Mouse (Mus musculus): ENCODE results near the gene Alx3.

Alx3 gene

DNA sequence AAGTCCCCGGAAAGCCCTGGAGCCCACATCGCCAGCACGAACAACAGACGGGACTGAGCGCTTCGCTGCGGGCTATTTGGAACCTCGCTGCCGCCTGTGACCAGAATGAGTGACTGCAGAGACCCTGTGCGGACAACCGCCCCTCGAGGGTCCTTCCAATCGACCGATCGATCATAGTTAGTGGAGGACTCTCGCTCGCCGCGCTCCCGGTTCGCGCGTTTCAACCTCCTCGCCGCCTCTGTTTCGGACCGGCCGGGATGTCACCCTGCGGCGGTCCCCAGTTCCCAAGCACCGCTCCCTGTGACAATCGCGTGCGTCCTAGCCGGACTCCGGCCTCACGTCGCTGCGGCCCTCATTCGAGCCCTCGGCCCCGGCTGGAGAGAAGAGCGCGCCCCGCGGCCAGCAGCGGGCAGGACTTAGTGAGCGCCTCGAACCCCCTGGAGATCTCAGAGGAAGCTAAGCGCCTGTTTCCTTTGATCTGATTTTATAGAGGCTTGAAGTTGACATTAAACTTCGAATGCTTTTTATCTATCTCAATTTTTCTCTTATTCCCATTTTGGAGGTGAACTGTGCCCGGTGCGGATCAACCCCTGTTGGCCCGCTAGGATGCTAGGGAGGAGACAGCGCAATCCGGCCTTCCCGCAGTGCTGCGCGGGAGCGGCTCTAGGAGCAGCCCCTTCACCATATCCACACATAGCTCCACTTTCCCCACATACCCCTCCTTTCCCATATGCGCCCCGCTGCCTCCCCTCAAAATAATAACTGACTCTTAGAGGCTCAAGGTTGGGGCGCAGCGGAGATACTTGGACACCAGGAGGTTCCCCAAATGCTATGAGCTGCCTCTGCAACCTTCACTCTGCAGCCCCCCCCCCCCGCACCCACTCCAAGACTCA lies 11.7 kb upstream of the Alx3 start:
- no peak for DNase-seq (ENCODE audit: low spot score in 2 of 2)

DNA sequence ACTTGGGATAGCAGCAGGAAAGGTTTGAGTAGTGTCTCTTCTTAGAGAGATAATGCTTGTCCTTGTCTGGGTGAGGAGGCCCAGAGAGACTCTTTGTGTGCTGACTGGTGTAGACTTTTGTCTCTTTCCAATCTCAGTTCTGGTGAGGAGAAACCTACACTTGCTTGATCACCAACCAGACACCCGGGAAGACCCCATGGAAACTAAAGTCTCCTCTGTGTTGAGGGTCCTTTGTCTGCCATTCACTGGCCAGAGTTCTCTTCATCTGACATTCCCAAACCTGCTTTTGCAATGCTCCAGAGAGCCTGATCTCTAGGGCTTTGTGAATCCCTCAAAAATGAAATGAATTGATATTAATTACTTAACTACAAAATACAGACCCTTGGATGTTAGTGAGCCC lies 10.9 kb upstream of the Alx3 start:
- DNase-seq (ENCODE audit: low spot score in 2 of 2) = no peak

DNA sequence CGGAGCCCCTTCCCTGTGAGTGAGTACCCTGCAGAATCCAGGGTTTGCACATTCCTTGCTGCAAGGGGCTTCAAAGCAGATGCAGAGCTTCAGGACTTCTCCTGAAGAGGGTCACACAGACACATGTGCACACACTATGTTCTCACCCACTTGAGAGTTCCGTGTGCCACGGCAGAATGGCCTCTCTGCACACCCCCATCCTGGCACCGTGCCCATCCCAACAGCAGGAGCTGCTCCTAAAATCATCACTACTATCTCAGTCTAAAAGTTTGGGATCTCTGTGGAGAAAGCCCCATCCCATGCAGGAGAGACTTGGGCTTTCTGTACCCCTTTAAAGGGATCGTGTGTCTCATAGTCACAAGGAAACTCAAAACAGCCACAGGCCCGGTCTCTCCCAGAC lies 8.3 kb upstream of the Alx3 start:
- no peak for DNase-seq (ENCODE audit: low spot score in 2 of 2)

DNA sequence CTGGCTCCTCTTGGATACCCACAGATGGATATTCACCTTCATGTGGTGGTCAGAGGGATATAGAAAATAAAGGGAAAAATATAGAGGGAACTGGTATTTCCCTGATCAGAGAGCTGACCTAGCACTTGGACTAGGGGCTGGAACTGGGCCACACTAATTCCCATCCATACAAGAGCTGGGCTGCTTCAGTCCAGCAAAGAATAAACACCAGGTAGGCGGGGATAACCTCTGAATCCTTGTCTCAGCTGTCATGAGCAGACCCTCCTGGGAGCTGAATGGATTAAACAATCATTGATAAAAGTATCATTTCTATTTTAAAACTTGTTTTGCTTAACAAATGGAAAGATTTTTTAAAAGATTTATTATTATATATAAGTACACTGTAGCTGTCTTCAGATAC lies 3.2 kb upstream of the Alx3 start:
- DNase-seq (ENCODE audit: low spot score in 2 of 2) = no peak

- DNase-seq (ENCODE audit: low spot score in 2 of 2) = no peak
Measured at GRCm38 (mm10) chr3:107593632-107594031, 1.2 kb upstream of the Alx3 start.

GRCm38 (mm10) chr3:107595264-107595937 lies 570 bp downstream of the Alx3 start:
- no peak for DNase-seq (ENCODE audit: low spot score in 2 of 2)

GRCm38 (mm10) chr3:107595938-107596461 lies 1.2 kb downstream of the Alx3 start:
- DNase-seq (ENCODE audit: low spot score in 2 of 2) = no peak

DNA sequence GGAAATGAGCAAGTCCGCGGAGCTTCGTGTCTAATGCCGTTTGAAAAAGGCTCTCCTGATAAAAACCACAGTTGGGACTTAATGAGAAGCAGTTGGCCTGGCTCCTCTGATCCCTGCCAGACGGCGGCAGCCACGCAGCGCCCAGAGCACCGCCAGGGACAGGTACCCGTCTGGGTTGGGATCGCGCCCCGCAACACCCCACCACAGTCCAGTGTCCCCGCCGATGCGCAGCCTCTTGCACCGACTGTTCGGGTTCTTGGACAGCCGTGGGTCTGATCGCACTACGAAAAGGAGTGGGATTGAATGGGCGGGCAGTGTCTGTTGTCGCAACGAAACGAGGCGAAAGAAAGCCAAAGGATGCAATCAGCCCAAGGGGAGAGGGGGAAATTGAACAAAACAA lies 1.7 kb downstream of the Alx3 start:
- DNase-seq (ENCODE audit: low spot score in 2 of 2) = no peak

GRCm38 (mm10) chr3:107597134-107597533 lies 2.3 kb downstream of the Alx3 start:
- DNase-seq (ENCODE audit: low spot score in 2 of 2) = no peak

GRCm38 (mm10) chr3:107597586-107598389 lies 3.0 kb downstream of the Alx3 start:
- no peak for DNase-seq (ENCODE audit: low spot score in 2 of 2)

- no peak for DNase-seq (ENCODE audit: low spot score in 2 of 2)
Measured at GRCm38 (mm10) chr3:107600127-107600526, 5.3 kb downstream of the Alx3 start.

DNA sequence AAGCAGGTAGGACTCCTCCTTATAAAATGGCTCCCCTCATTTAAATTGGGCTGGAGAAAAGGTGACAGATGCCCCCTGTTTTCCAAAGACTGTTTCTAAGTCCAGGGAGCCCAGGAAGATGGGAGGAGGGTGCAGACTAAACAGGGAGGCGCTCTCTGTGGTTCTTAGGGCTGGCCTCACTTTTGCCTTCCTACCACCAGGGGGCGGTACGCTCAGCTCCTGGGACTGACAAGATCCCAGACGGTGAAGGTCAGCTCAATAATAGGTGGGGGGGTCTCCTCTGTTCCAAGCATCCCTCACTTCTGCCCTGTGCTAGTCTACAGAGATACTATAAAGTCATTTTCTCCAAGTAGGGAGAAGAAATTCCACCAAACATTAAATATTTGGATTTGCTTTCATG lies 10.5 kb downstream of the Alx3 start:
- peak; percentile 42 to 75 for DNase-seq (ENCODE audit: low spot score in 2 of 2)

DNA sequence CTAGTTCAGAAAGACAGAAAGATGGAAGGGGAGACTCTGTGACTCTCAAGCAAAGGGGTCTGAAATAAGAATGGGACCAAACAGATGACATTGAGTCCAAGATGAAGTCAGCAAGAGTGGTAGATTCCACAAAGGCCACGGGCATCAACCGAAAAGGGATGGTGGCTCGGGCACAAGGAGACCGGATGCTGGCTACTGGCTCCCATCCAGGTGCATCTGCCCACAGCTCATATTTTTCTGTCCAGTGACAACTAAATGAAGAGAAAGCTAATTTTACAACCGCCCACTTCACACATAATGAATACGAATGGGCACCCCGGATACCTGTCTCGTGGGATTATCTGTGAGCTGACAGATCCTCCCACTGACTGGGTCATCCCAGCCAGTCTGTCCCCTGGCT lies 12.4 kb downstream of the Alx3 start:
- DNase-seq (ENCODE audit: low spot score in 2 of 2) = no peak

GRCm38 (mm10) chr3:107608808-107609207 lies 14.0 kb downstream of the Alx3 start:
- DNase-seq (ENCODE audit: low spot score in 2 of 2) = no peak

GRCm38 (mm10) chr3:107609376-107609775 lies 14.5 kb downstream of the Alx3 start:
- no peak for DNase-seq (ENCODE audit: low spot score in 2 of 2)

- DNase-seq (ENCODE audit: low spot score in 2 of 2) = no peak
Measured at GRCm38 (mm10) chr3:107611394-107611793, 16.6 kb downstream of the Alx3 start.

- no peak for DNase-seq (ENCODE audit: low spot score in 2 of 2)
Measured at GRCm38 (mm10) chr3:107612902-107613525, 18.2 kb downstream of the Alx3 start.

DNA sequence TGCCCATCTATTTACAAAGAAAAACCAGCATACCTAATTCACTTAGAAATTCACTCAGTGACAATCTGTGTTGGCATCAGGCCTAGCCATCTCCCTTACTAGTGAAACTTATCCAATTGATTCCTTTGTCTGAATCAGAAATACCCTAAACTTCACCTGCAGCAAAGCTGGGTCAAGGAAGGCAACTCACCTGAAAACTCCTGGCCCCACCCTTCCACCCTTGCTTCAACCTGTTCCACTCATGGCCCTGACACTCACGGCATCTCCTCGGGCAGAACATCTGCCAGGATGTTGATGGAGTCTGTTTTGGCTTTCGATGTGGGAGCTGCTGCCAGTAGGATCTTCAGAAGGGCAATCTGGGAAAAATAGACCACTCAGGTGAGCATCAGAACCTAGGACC lies 23.0 kb downstream of the Alx3 start:
- DNase-seq (ENCODE audit: low spot score in 2 of 2) = peak in 1 of 2 experiments; percentile 53

DNA sequence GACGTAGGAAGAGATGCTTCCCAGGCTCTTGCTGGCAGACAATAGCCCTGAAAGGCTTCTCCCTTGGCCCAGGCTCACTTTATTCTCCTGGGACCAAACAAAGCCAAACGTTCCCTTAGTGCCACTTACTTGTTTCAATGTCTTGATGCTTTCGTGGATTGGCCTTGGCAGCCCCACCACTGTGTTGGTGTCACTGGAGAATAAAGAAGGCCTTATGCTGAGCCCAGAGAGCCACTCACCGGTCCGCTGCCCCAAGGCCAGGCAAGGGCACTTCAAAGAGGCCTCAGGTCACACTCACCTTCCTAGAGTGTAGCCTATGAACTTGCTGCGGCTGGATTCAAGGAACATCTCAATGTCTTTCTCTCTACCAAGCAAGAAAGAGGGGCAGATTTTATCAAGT lies 25.1 kb downstream of the Alx3 start:
- peak in 1 of 2 experiments; percentile 53 for DNase-seq (ENCODE audit: low spot score in 2 of 2)

DNA sequence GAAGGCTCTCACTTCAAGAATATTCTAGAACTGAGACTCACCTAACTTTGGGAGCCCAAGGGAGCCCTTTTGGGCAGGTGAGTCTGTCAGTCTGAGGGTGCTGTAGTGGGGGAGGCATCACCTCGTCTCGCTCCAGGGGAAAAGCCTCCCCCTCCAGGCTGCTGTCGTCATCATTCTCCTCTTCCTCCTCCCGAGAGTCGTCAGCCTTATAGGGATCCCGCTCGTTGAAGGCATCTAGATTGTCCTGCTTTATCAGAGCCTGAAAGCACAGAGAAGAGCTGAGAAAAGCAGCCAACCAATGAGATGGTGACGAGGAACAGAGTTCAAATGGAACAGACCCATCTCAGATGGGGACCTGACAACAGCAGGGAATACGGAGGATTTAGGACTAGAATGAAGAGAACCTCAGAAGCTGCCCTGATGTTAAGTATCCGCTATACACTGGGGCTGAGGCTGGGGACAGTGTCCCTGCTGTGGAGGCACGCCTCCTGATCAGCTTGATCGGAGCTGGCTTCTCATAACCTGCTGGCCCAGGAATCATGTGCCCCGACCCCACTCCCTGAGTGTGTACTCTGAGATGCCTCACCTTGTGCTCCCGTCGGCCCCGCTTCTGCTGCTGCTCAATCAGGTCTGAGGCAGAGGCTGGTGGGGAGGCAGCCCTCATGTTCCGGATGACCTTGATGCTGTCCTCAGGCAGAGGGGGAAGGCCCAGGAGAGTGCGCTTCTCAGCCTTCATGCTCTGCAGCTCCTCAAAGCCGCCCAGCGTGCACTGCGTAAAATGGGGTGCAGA lies 26.6 kb downstream of the Alx3 start:
- peak; percentile 15 to 57 for DNase-seq (ENCODE audit: low spot score in 2 of 2)

GRCm38 (mm10) chr3:107622537-107622936 lies 27.7 kb downstream of the Alx3 start:
- DNase-seq (ENCODE audit: low spot score in 2 of 2) = peak; percentile 11 to 35
